Mouse (Mus musculus): ENCODE measurements around the gene Clasrp. TPM values are rescaled to one million over a fixed set of nuclear protein-coding genes. Genes with fewer than 3 reads are reported as not detected.

Clasrp gene
- polyA plus RNA-seq, 1 experiment from 2014 or later, result 51.3 TPM

GRCm38 (mm10) chr7:19534676-19535075 lies 69.6 kb downstream of the Clasrp start:
- Histone ChIP-seq H3K9me3 (ENCODE audit: control insufficient read depth, low read length) (no peaks in the 10 kb centered on the region), H3K27ac (ENCODE audit: low read depth, low read length) (no peak overlapping the region), H3K27me3 (ENCODE audit: control insufficient read depth, insufficient read depth, low read length) (no peaks in the 10 kb centered on the region), H3K4me2 (ENCODE audit: low read depth, low read length) (no peak overlapping the region), H3K9ac (replicated peaks; ENCODE audit: low read depth, low read length) (no peak overlapping the region), H3K36me3 (ENCODE audit: control insufficient read depth, insufficient read depth, low read length) (peaks cover 34% of the 10 kb centered on the region), H3K4me3 (ENCODE audit: low read depth, low read length) (no peak overlapping the region), H3K4me1 (ENCODE audit: control insufficient read depth, insufficient read depth, low read length) (no peaks in the 10 kb centered on the region; the same call in 1 of the 2 replicates)
- ATAC-seq (ENCODE audit: low read depth), result no peak
- 88% methylated on average over 10 of the region's 10 CpGs for WGBS

GRCm38 (mm10) chr7:19532240-19532639 lies 72.0 kb downstream of the Clasrp start:
- 87% methylated on average over 14 of the region's 14 CpGs for WGBS
- no peaks in the 10 kb centered on the region for H3K27me3 ChIP-seq (ENCODE audit: control insufficient read depth, insufficient read depth, low read length)
- H3K9me3 ChIP-seq (ENCODE audit: control insufficient read depth, low read length), result no peaks in the 10 kb centered on the region
- peaks cover 39% of the 10 kb centered on the region for H3K36me3 ChIP-seq (ENCODE audit: control insufficient read depth, insufficient read depth, low read length)
- H3K27ac ChIP-seq (ENCODE audit: low read depth, low read length), result no peak overlapping the region
- no peaks in the 10 kb centered on the region; the same call in 1 of the 2 replicates for H3K4me1 ChIP-seq (ENCODE audit: control insufficient read depth, insufficient read depth, low read length)
- ATAC-seq (ENCODE audit: low read depth), result no peak
- no peak overlapping the region for H3K4me2 ChIP-seq (ENCODE audit: low read depth, low read length)
- no peak overlapping the region for H3K9ac ChIP-seq (replicated peaks; ENCODE audit: low read depth, low read length)
- H3K4me3 ChIP-seq (ENCODE audit: low read depth, low read length), result no peak overlapping the region

GRCm38 (mm10) chr7:19531077-19531476 lies 73.2 kb downstream of the Clasrp start:
- Histone ChIP-seq H3K4me2 (ENCODE audit: low read depth, low read length) (no peak overlapping the region), H3K4me1 (ENCODE audit: control insufficient read depth, insufficient read depth, low read length) (no peaks in the 10 kb centered on the region), H3K4me3 (ENCODE audit: low read depth, low read length) (no peak overlapping the region), H3K9me3 (ENCODE audit: control insufficient read depth, low read length) (no peaks in the 10 kb centered on the region), H3K36me3 (ENCODE audit: control insufficient read depth, insufficient read depth, low read length) (peaks cover 39% of the 10 kb centered on the region), H3K27me3 (ENCODE audit: control insufficient read depth, insufficient read depth, low read length) (no peaks in the 10 kb centered on the region), H3K27ac (ENCODE audit: low read depth, low read length) (no peak overlapping the region), H3K9ac (replicated peaks; ENCODE audit: low read depth, low read length) (no peak overlapping the region)
- 68% methylated on average over 10 of the region's 10 CpGs for WGBS
- no peak for ATAC-seq (ENCODE audit: low read depth)

Other genes starting within 250 kb of the Clasrp start
- 19.1 and 21.5 TPM in 2 replicates for gene Cd3eap, start 245.0 kb downstream of the Clasrp start, polyA plus RNA-seq (2014; fragmentation: Nextera tagmentation; extraction: Ambion mirVana)
- 1.4 and 1.7 TPM in 2 replicates for gene Ppp1r13l, start 244.7 kb downstream of the Clasrp start, polyA plus RNA-seq (2014; fragmentation: Nextera tagmentation; extraction: Ambion mirVana)
- 11.4 TPM in 2 replicates for gene Ercc2, start 222.5 kb downstream of the Clasrp start, polyA plus RNA-seq (2014; fragmentation: Nextera tagmentation; extraction: Ambion mirVana)
- gene Klc3, start 200.4 kb downstream of the Clasrp start, polyA plus RNA-seq (2014; fragmentation: Nextera tagmentation; extraction: Ambion mirVana), result 1.1 and 2.1 TPM in 2 replicates
- 0.63 and 2.0 TPM in 2 replicates for gene Ckm, start 199.7 kb downstream of the Clasrp start, polyA plus RNA-seq (2014; fragmentation: Nextera tagmentation; extraction: Ambion mirVana)
- 17.0 and 19.2 TPM in 2 replicates for gene Mark4, start 145.7 kb downstream of the Clasrp start, polyA plus RNA-seq (2014; fragmentation: Nextera tagmentation; extraction: Ambion mirVana)
- gene Exoc3l2, start 141.2 kb downstream of the Clasrp start, polyA plus RNA-seq (2014; fragmentation: Nextera tagmentation; extraction: Ambion mirVana), result 0.71 TPM in 2 replicates
- gene Bloc1s3, start 96.1 kb downstream of the Clasrp start, polyA plus RNA-seq (2014; fragmentation: Nextera tagmentation; extraction: Ambion mirVana), result 2.8 and 3.2 TPM in 2 replicates
- 31.7 and 33.8 TPM in 2 replicates for gene Trappc6a, start 96.1 kb downstream of the Clasrp start, polyA plus RNA-seq (2014; fragmentation: Nextera tagmentation; extraction: Ambion mirVana)
- 0.52 and 1.2 TPM in 2 replicates for gene Nkpd1, start 86.6 kb downstream of the Clasrp start, polyA plus RNA-seq (2014; fragmentation: Nextera tagmentation; extraction: Ambion mirVana)
- gene Ppp1r37, start 41.4 kb downstream of the Clasrp start, polyA plus RNA-seq (2014; fragmentation: Nextera tagmentation; extraction: Ambion mirVana), result 8.1 and 15.8 TPM in 2 replicates
- 0.13 and 0.27 TPM in 2 replicates for gene Zfp296, start 27.2 kb downstream of the Clasrp start, polyA plus RNA-seq (2014; fragmentation: Nextera tagmentation; extraction: Ambion mirVana)
- 150 and 153 TPM in 2 replicates for gene Gemin7, start 26.9 kb downstream of the Clasrp start, polyA plus RNA-seq (2014; fragmentation: Nextera tagmentation; extraction: Ambion mirVana)
- 6.6 and 7.3 TPM in 2 replicates for gene Relb, start 25.0 kb upstream of the Clasrp start, polyA plus RNA-seq (2014; fragmentation: Nextera tagmentation; extraction: Ambion mirVana)
- gene Clptm1, start 60.5 kb upstream of the Clasrp start, polyA plus RNA-seq (2014; fragmentation: Nextera tagmentation; extraction: Ambion mirVana), result 142 and 147 TPM in 2 replicates
- gene Apoc2, start 73.5 kb upstream of the Clasrp start, polyA plus RNA-seq (2014; fragmentation: Nextera tagmentation; extraction: Ambion mirVana), result 1.4 TPM in 2 replicates
- gene Gm44805, start 76.9 kb upstream of the Clasrp start, polyA plus RNA-seq (2014; fragmentation: Nextera tagmentation; extraction: Ambion mirVana), result not detected in 2 replicates
- 0.20 and 0.27 TPM in 2 replicates for gene Apoc4, start 77.0 kb upstream of the Clasrp start, polyA plus RNA-seq (2014; fragmentation: Nextera tagmentation; extraction: Ambion mirVana)
- gene Apoc1, start 88.2 kb upstream of the Clasrp start, polyA plus RNA-seq (2014; fragmentation: Nextera tagmentation; extraction: Ambion mirVana), result 3.0 and 3.2 TPM in 2 replicates
- 310 and 558 TPM in 2 replicates for gene Apoe, start 94.7 kb upstream of the Clasrp start, polyA plus RNA-seq (2014; fragmentation: Nextera tagmentation; extraction: Ambion mirVana)
- 121 and 124 TPM in 2 replicates for gene Tomm40, start 111.0 kb upstream of the Clasrp start, polyA plus RNA-seq (2014; fragmentation: Nextera tagmentation; extraction: Ambion mirVana)
- 44.7 and 47.4 TPM in 2 replicates for gene Nectin2, start 146.0 kb upstream of the Clasrp start, polyA plus RNA-seq (2014; fragmentation: Nextera tagmentation; extraction: Ambion mirVana)
- 9.3 and 16.0 TPM in 2 replicates for gene Bcam, start 166.5 kb upstream of the Clasrp start, polyA plus RNA-seq (2014; fragmentation: Nextera tagmentation; extraction: Ambion mirVana)
- 0.54 TPM in 1 of 2 replicates, not detected in the other for gene Cblc, start 192.3 kb upstream of the Clasrp start, polyA plus RNA-seq (2014; fragmentation: Nextera tagmentation; extraction: Ambion mirVana)
- gene Bcl3, start 218.3 kb upstream of the Clasrp start, polyA plus RNA-seq (2014; fragmentation: Nextera tagmentation; extraction: Ambion mirVana), result 0.24 and 1.2 TPM in 2 replicates
- gene Gm19345, start 247.5 kb upstream of the Clasrp start, polyA plus RNA-seq (2014; fragmentation: Nextera tagmentation; extraction: Ambion mirVana), result 9.5 and 11.6 TPM in 2 replicates

Measured in neural tube, embryonic 14.5 days (tissue).